Mouse (Mus musculus): Measurements from ENCODE around the gene Kcnq1. TPM values are rescaled to one million over a fixed set of nuclear protein-coding genes. Genes with fewer than 3 reads are reported as not detected.

Gene Kcnq1
- polyA plus RNA-seq, 1 experiment from 2014 or later, result 0.63 TPM

DNA sequence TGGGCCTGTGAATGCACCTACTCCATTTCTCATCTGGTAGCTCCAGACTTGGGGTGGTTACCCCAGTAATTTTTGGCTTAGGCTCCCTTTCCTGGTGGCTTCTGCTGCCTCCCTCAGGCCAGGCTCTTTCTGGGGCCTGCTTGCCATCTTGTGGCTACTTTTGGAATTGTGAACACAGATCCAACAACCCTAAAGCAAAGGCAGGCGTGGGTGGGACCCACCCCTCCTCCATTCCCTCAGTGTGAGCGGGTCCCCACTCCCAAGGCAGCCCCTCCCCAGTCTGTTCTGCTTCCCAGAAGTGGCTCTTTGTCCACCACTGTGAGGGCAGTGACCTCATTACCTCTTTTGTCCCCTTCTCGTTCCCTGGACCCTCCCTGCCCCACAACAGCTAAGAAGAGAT, 46.2 kb downstream of the Kcnq1 start:
- Histone ChIP-seq H3K4me2 (ENCODE audit: low read depth, low read length) (no peak overlapping the region), H3K36me3 (replicated peaks; ENCODE audit: insufficient read depth, low read length) (no peaks in the 10 kb centered on the region), H3K4me1 (ENCODE audit: insufficient read depth) (peaks cover 15% of the 10 kb centered on the region), H3K4me3 (ENCODE audit: low read depth, low read length) (no peak overlapping the region), H3K9me3 (ENCODE audit: low read length) (no peaks in the 10 kb centered on the region), H3K27me3 (ENCODE audit: insufficient read depth, low read length) (no peaks in the 10 kb centered on the region), H3K9ac (replicated peaks) (no peak overlapping the region), H3K27ac (ENCODE audit: low read depth) (no peak overlapping the region)
- WGBS (ENCODE audit: insufficient replicate concordance), result 43% methylated on average over 3 of the region's 3 CpGs
- no peak for DNase-seq
- TF ChIP-seq CTCF (IDR thresholded peaks at IDR 0.05; ENCODE audit: low read depth) (peak; percentile 54), EP300 (IDR thresholded peaks at IDR 0.05; ENCODE audit: low read depth) (no peak)
- ATAC-seq, result no peak

DNA sequence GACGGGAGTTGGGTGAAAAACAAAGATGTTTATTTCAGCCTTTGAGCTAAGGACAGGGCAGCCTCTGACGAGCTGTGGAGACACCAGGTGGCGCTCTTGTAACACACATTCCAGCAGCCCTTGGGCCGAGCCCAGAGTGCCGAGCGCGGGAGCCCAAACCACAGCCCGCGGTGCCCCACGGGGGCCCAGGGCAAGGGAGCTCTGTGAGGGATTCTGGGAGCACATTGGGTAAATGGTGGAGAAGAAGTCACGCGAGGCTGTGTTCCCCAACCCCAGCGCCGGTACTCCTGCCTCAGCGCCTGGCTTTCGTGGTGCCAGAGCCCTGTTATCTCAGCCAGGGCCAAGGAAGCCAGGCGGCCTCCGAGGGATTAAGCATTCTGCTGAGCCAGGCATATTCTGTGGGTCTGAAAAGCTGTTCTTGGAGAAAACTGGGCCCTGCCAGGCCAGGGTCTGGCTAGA, 47.8 kb downstream of the Kcnq1 start:
- TF ChIP-seq CTCF (IDR thresholded peaks at IDR 0.05; ENCODE audit: low read depth) (peak; percentile 93), EP300 (IDR thresholded peaks at IDR 0.05; ENCODE audit: low read depth) (no peak)
- no peaks in the 10 kb centered on the region for H3K27me3 ChIP-seq (ENCODE audit: insufficient read depth, low read length)
- 3% methylated on average over 18 of the region's 18 CpGs for WGBS (ENCODE audit: insufficient replicate concordance)
- DNase-seq (peak; percentile 89), ATAC-seq (peak; percentile 90)
- H3K36me3 ChIP-seq (replicated peaks; ENCODE audit: insufficient read depth, low read length), result no peaks in the 10 kb centered on the region
- peak overlapping the region; percentile 41; the same call in 1 of the 2 replicates for H3K9ac ChIP-seq (replicated peaks)
- H3K27ac ChIP-seq (ENCODE audit: low read depth), result no peak overlapping the region
- H3K4me3 ChIP-seq (ENCODE audit: low read depth, low read length), result no peak overlapping the region
- peak overlapping the region; percentile 72 for H3K4me2 ChIP-seq (ENCODE audit: low read depth, low read length)
- H3K4me1 ChIP-seq (ENCODE audit: insufficient read depth), result peaks cover 15% of the 10 kb centered on the region
- H3K9me3 ChIP-seq (ENCODE audit: low read length), result no peaks in the 10 kb centered on the region

DNA sequence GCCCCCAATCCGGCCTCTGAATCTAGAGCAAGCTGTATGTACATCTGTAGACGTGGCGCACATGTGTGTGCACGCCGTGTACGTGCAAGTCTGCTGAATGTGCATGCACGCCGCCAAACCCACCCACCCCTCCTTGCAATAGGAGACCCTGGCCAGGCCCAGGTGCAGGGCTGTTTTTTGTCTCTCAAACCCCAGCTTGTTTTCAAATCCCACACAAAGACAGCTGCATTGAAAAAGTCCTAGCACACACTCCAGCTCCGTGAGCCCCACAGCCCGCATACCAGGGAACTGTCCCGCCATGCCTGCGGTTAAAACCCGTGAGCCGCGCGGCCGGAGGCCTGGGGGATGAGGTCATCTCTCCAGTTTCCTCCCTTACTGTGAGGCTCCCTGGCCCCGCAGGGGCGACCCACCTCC, 48.3 kb downstream of the Kcnq1 start:
- Histone ChIP-seq H3K27ac (ENCODE audit: low read depth) (no peak overlapping the region), H3K4me1 (ENCODE audit: insufficient read depth) (peaks cover 15% of the 10 kb centered on the region), H3K9me3 (ENCODE audit: low read length) (no peaks in the 10 kb centered on the region), H3K9ac (replicated peaks) (0 out of 2 replicates have a peak overlapping the region, but pooled peaks have one; percentile 41), H3K27me3 (ENCODE audit: insufficient read depth, low read length) (no peaks in the 10 kb centered on the region), H3K4me2 (ENCODE audit: low read depth, low read length) (peak overlapping the region; percentile 72), H3K4me3 (ENCODE audit: low read depth, low read length) (no peak overlapping the region), H3K36me3 (replicated peaks; ENCODE audit: insufficient read depth, low read length) (no peaks in the 10 kb centered on the region)
- ATAC-seq (peak; percentile 24), DNase-seq (peak; percentile 25)
- WGBS (ENCODE audit: insufficient replicate concordance), result 30% methylated on average over 19 of the region's 19 CpGs
- no peak for TF ChIP-seq EP300 (IDR thresholded peaks at IDR 0.05; ENCODE audit: low read depth)
- TF ChIP-seq CTCF (IDR thresholded peaks at IDR 0.05; ENCODE audit: low read depth), result no peak

DNA sequence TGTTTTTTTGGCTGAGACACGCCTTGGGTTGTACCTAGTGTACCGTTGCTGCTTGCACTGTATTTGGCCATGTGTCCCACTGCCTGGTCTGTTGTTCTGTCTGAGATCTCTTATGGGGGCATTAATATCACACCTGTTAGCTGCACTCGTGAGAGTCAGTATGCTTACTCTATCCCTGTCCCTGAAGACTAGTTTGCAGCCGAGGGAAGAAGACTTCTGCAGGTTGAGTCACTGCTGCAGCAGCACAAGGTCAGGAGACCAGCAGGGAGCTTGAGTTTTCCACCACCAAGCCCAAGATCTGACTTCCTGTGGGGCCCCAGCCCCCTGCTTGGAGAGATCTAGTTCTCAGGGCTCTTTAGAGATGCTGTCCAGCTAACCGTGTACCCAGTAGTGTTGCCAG, 49.1 kb downstream of the Kcnq1 start:
- H3K27me3 ChIP-seq (ENCODE audit: insufficient read depth, low read length), result no peaks in the 10 kb centered on the region
- H3K9ac ChIP-seq (replicated peaks), result no peak overlapping the region
- H3K9me3 ChIP-seq (ENCODE audit: low read length), result no peaks in the 10 kb centered on the region
- H3K4me2 ChIP-seq (ENCODE audit: low read depth, low read length), result no peak overlapping the region
- WGBS (ENCODE audit: insufficient replicate concordance), result 58% methylated on average over 5 of the region's 5 CpGs
- ATAC-seq, result no peak
- H3K27ac ChIP-seq (ENCODE audit: low read depth), result no peak overlapping the region
- no peak overlapping the region for H3K4me3 ChIP-seq (ENCODE audit: low read depth, low read length)
- TF ChIP-seq CTCF (IDR thresholded peaks at IDR 0.05; ENCODE audit: low read depth) (no peak), EP300 (IDR thresholded peaks at IDR 0.05; ENCODE audit: low read depth) (no peak)
- peaks cover 15% of the 10 kb centered on the region for H3K4me1 ChIP-seq (ENCODE audit: insufficient read depth)
- no peak for DNase-seq
- H3K36me3 ChIP-seq (replicated peaks; ENCODE audit: insufficient read depth, low read length), result no peaks in the 10 kb centered on the region

- DNase-seq, result no peak
- Histone ChIP-seq H3K4me1 (ENCODE audit: insufficient read depth) (peaks cover 15% of the 10 kb centered on the region), H3K27me3 (ENCODE audit: insufficient read depth, low read length) (no peaks in the 10 kb centered on the region), H3K9ac (replicated peaks) (no peak overlapping the region), H3K4me3 (ENCODE audit: low read depth, low read length) (no peak overlapping the region), H3K9me3 (ENCODE audit: low read length) (no peaks in the 10 kb centered on the region), H3K4me2 (ENCODE audit: low read depth, low read length) (no peak overlapping the region), H3K36me3 (replicated peaks; ENCODE audit: insufficient read depth, low read length) (no peaks in the 10 kb centered on the region), H3K27ac (ENCODE audit: low read depth) (no peak overlapping the region)
- 77% methylated on average over 12 of the region's 14 CpGs for WGBS (ENCODE audit: insufficient replicate concordance)
- no peak for ATAC-seq
- TF ChIP-seq CTCF (IDR thresholded peaks at IDR 0.05; ENCODE audit: low read depth), result no peak
These were observed 52.7 kb downstream of the Kcnq1 start for GRCm38 (mm10) chr7:143158690-143159425.

- WGBS (ENCODE audit: insufficient replicate concordance), result 87% methylated on average over 11 of the region's 11 CpGs
- Histone ChIP-seq H3K27ac (ENCODE audit: low read depth) (no peak overlapping the region), H3K9ac (replicated peaks) (no peak overlapping the region), H3K4me2 (ENCODE audit: low read depth, low read length) (no peak overlapping the region), H3K36me3 (replicated peaks; ENCODE audit: insufficient read depth, low read length) (no peaks in the 10 kb centered on the region), H3K4me1 (ENCODE audit: insufficient read depth) (peaks cover 9% of the 10 kb centered on the region), H3K9me3 (ENCODE audit: low read length) (no peaks in the 10 kb centered on the region), H3K27me3 (ENCODE audit: insufficient read depth, low read length) (no peaks in the 10 kb centered on the region), H3K4me3 (ENCODE audit: low read depth, low read length) (no peak overlapping the region)
- no peak for ATAC-seq
- no peak for DNase-seq
- TF ChIP-seq EP300 (IDR thresholded peaks at IDR 0.05; ENCODE audit: low read depth) (no peak), CTCF (IDR thresholded peaks at IDR 0.05; ENCODE audit: low read depth) (no peak)
These were observed 53.3 kb downstream of the Kcnq1 start for GRCm38 (mm10) chr7:143159446-143159845.
